Mouse (Mus musculus): ENCODE measurements at regions not wholly inside any gene's neighbourhood (a gene's known extent, or its start where the extent isn't known, plus 50 kb on each side); places are given as distances from the start of the nearest gene placed in this dataset.

- TF ChIP-seq CTCF (IDR thresholded peaks at IDR 0.05; ENCODE audit: borderline replicate concordance, insufficient read depth, low read length), result no peak
- no peak for TF ChIP-seq POLR2A (IDR thresholded peaks at IDR 0.05; ENCODE audit: low read depth, low read length)
These were observed 181.8 kb downstream of the Fam169b start for GRCm38 (mm10) chr7:68455451-68455850.
